Mouse (Mus musculus): ENCODE data around the gene Sash1. TPM values are rescaled to one million over a fixed set of nuclear protein-coding genes. Genes with fewer than 3 reads are reported as not detected.

Gene Sash1
- polyA plus RNA-seq, 1 experiment, result 23.8 TPM

DNA sequence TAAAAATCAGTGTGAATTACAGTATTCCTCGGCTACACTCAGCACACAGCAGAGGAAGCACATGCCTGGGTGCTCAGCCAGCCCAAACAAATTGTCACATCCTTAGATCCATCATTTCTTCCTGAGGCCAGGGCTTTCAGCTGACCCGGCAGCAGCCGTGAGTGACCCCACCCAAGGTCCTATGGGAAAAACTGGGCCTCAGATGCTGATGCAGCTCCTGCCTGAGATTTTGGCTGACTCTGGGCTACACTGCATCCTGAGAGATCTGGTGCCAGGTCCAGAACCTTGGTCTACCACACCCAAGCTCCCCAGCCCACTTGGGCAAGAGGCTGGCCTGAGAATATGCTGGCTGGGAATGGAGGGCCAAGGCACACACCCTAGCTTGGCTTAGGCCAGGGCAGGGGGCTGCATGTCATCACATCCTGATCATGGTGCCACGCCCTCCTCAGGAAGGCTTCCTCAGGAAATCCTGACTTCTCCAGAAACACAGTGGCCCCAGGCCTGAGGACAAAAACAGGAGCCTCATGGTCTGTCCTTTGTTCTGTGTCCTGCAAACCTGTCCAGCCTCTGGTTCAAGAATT lies 19.7 kb downstream of the Sash1 start:
- Histone ChIP-seq H3K27ac (ENCODE audit: insufficient read depth, low read length) (no peak overlapping the region), H3K4me3 (ENCODE audit: insufficient read depth, low read length) (no peak overlapping the region), H3K4me1 (ENCODE audit: control insufficient read depth, insufficient read depth, low read length) (no peaks in the 10 kb centered on the region; the same call in 1 of the 2 replicates)
- TF ChIP-seq CTCF (IDR thresholded peaks at IDR 0.05; ENCODE audit: extremely low read depth, insufficient read depth, low read length) (no peak), POLR2A (IDR thresholded peaks at IDR 0.05; ENCODE audit: extremely low read depth, insufficient read depth, low read length) (no peak)

DNA sequence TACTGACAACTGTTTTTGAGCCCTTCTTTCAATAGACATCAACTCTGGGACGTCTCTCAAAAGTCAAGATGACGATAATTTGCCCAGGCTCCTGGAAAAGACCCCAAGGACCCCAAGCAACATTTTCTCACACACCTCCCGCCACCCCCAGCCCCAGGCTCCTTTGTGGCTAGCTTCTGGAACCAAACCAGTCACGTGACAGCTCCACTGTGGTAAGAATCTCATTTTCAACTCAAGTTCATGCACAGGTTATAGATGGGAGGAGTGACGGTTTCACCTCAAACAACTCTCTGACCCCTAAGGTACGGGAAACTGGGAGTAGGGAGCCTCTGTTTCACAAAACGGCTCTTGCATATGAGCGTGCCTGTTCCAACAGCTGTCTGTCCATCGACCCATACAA lies 25.2 kb downstream of the Sash1 start:
- H3K4me1 ChIP-seq (ENCODE audit: control insufficient read depth, insufficient read depth, low read length), result peaks cover 2% of the 10 kb centered on the region; the same call in 1 of the 2 replicates
- no peak overlapping the region for H3K27ac ChIP-seq (ENCODE audit: insufficient read depth, low read length)
- TF ChIP-seq CTCF (IDR thresholded peaks at IDR 0.05; ENCODE audit: extremely low read depth, insufficient read depth, low read length), result no peak
- TF ChIP-seq POLR2A (IDR thresholded peaks at IDR 0.05; ENCODE audit: extremely low read depth, insufficient read depth, low read length), result no peak
- H3K4me3 ChIP-seq (ENCODE audit: insufficient read depth, low read length), result no peak overlapping the region

GRCm38 (mm10) chr10:8858718-8859117 lies 27.2 kb downstream of the Sash1 start:
- TF ChIP-seq CTCF (IDR thresholded peaks at IDR 0.05; ENCODE audit: extremely low read depth, insufficient read depth, low read length) (no peak), POLR2A (IDR thresholded peaks at IDR 0.05; ENCODE audit: extremely low read depth, insufficient read depth, low read length) (no peak)
- no peak overlapping the region for H3K4me3 ChIP-seq (ENCODE audit: insufficient read depth, low read length)
- no peak overlapping the region for H3K27ac ChIP-seq (ENCODE audit: insufficient read depth, low read length)
- H3K4me1 ChIP-seq (ENCODE audit: control insufficient read depth, insufficient read depth, low read length), result peaks cover 2% of the 10 kb centered on the region; the same call in 1 of the 2 replicates

DNA sequence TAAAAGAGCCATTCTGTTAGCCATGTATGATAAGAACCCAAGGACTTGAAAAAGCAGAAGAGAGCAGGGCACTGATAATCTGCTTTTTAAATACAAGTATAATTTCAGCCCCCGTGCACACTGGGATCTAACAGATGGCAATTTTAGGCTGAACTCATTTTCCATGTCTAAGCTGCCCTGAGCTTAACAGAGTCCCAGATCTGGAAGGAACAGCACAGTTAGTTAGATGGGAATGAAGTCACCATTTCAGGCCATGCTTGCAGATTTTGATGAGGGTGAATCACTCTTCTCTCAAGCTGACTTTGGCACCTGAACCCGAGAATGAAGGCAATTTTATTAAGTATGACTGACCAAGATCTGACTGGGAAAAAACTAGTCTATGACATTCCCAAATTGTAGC lies 28.9 kb downstream of the Sash1 start:
- TF ChIP-seq CTCF (IDR thresholded peaks at IDR 0.05; ENCODE audit: extremely low read depth, insufficient read depth, low read length) (no peak), POLR2A (IDR thresholded peaks at IDR 0.05; ENCODE audit: extremely low read depth, insufficient read depth, low read length) (no peak)
- H3K27ac ChIP-seq (ENCODE audit: insufficient read depth, low read length), result no peak overlapping the region
- no peak overlapping the region for H3K4me3 ChIP-seq (ENCODE audit: insufficient read depth, low read length)
- peaks cover 2% of the 10 kb centered on the region; the same call in 1 of the 2 replicates for H3K4me1 ChIP-seq (ENCODE audit: control insufficient read depth, insufficient read depth, low read length)

DNA sequence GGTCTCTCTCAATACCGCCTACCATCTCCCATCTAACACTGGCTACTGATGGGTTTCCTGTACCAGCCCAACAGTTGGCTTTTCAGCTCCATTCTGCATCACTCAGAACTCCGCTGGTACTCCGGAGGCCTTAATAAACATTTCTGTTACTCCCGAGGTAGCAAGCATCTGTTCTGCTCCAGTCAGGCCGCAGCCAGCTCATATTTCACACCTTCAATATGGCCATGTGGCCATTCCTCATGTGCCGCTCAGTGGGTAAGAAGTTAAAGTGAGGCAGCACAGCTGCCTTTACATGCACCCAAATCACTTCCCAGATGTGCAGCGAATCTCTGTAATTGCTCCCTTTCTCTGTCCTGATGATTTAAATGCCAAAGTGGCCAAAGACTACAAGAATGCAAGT lies 32.5 kb downstream of the Sash1 start:
- TF ChIP-seq POLR2A (IDR thresholded peaks at IDR 0.05; ENCODE audit: extremely low read depth, insufficient read depth, low read length), result no peak
- TF ChIP-seq CTCF (IDR thresholded peaks at IDR 0.05; ENCODE audit: extremely low read depth, insufficient read depth, low read length), result no peak
- Histone ChIP-seq H3K4me3 (ENCODE audit: insufficient read depth, low read length) (no peak overlapping the region), H3K27ac (ENCODE audit: insufficient read depth, low read length) (no peak overlapping the region), H3K4me1 (ENCODE audit: control insufficient read depth, insufficient read depth, low read length) (no peaks in the 10 kb centered on the region)

DNA sequence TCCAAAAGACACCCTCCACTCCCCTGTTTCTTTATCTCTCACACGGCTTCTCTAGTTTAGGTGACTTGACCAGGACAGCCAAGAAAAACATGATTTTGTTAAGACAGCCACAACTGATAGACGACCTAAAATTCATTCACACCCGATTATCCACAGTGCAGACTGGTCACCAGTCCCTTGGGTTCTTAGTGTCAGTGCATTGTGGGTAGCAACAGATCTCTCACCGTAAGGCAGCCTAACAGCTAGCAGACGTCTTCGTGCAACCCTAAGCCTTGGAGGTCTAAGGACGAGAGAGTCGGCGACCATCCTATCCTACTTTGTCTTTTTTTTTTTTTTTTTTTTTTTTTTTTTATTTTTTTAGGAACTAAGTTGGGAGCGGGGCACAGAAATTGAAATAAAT lies 34.2 kb downstream of the Sash1 start:
- Histone ChIP-seq H3K27ac (ENCODE audit: insufficient read depth, low read length) (no peak overlapping the region), H3K4me1 (ENCODE audit: control insufficient read depth, insufficient read depth, low read length) (no peaks in the 10 kb centered on the region), H3K4me3 (ENCODE audit: insufficient read depth, low read length) (no peak overlapping the region)
- no peak for TF ChIP-seq POLR2A (IDR thresholded peaks at IDR 0.05; ENCODE audit: extremely low read depth, insufficient read depth, low read length)
- no peak for TF ChIP-seq CTCF (IDR thresholded peaks at IDR 0.05; ENCODE audit: extremely low read depth, insufficient read depth, low read length)

GRCm38 (mm10) chr10:8847974-8848373 lies 37.9 kb downstream of the Sash1 start:
- H3K4me1 ChIP-seq (ENCODE audit: control insufficient read depth, insufficient read depth, low read length), result peaks cover 2% of the 10 kb centered on the region; the same call in 1 of the 2 replicates
- H3K27ac ChIP-seq (ENCODE audit: insufficient read depth, low read length), result no peak overlapping the region
- H3K4me3 ChIP-seq (ENCODE audit: insufficient read depth, low read length), result no peak overlapping the region
- TF ChIP-seq POLR2A (IDR thresholded peaks at IDR 0.05; ENCODE audit: extremely low read depth, insufficient read depth, low read length), result no peak
- TF ChIP-seq CTCF (IDR thresholded peaks at IDR 0.05; ENCODE audit: extremely low read depth, insufficient read depth, low read length), result no peak

GRCm38 (mm10) chr10:8846258-8846657 lies 39.6 kb downstream of the Sash1 start:
- TF ChIP-seq POLR2A (IDR thresholded peaks at IDR 0.05; ENCODE audit: extremely low read depth, insufficient read depth, low read length) (no peak), CTCF (IDR thresholded peaks at IDR 0.05; ENCODE audit: extremely low read depth, insufficient read depth, low read length) (no peak)
- H3K4me3 ChIP-seq (ENCODE audit: insufficient read depth, low read length), result no peak overlapping the region
- H3K4me1 ChIP-seq (ENCODE audit: control insufficient read depth, insufficient read depth, low read length), result peaks cover 2% of the 10 kb centered on the region; the same call in 1 of the 2 replicates
- H3K27ac ChIP-seq (ENCODE audit: insufficient read depth, low read length), result no peak overlapping the region

- TF ChIP-seq CTCF (IDR thresholded peaks at IDR 0.05; ENCODE audit: extremely low read depth, insufficient read depth, low read length), result no peak
- TF ChIP-seq POLR2A (IDR thresholded peaks at IDR 0.05; ENCODE audit: extremely low read depth, insufficient read depth, low read length), result no peak
- no peak overlapping the region for H3K27ac ChIP-seq (ENCODE audit: insufficient read depth, low read length)
- H3K4me1 ChIP-seq (ENCODE audit: control insufficient read depth, insufficient read depth, low read length), result peaks cover 2% of the 10 kb centered on the region; the same call in 1 of the 2 replicates
- no peak overlapping the region for H3K4me3 ChIP-seq (ENCODE audit: insufficient read depth, low read length)
Measured at GRCm38 (mm10) chr10:8845230-8845770, 40.6 kb downstream of the Sash1 start.

- TF ChIP-seq CTCF (IDR thresholded peaks at IDR 0.05; ENCODE audit: extremely low read depth, insufficient read depth, low read length) (no peak), POLR2A (IDR thresholded peaks at IDR 0.05; ENCODE audit: extremely low read depth, insufficient read depth, low read length) (no peak)
- H3K27ac ChIP-seq (ENCODE audit: insufficient read depth, low read length), result no peak overlapping the region
- H3K4me3 ChIP-seq (ENCODE audit: insufficient read depth, low read length), result no peak overlapping the region
- H3K4me1 ChIP-seq (ENCODE audit: control insufficient read depth, insufficient read depth, low read length), result peaks cover 2% of the 10 kb centered on the region
Measured at GRCm38 (mm10) chr10:8839956-8840355, 45.9 kb downstream of the Sash1 start.

Measured in cortical plate, adult 2 months (tissue).